Mouse (Mus musculus) right cerebral cortex, postnatal 25 days (tissue): ENCODE measurements at regions not wholly inside any gene's neighbourhood (a gene's known extent, or its start where the extent isn't known, plus 50 kb on each side); places are given as distances from the start of the nearest gene placed in this dataset.

Source experiments
- DNase-seq: peaks from one replicate; pipeline ENCODE4 v3.0.0; 2022

- DNase-seq: no peak
Observed at GRCm38 (mm10) chr1:90514176-90514575, 88.6 kb upstream of the Cops8 start.

- no peak for DNase-seq
Observed at GRCm38 (mm10) chr1:90518584-90519265, 84.1 kb upstream of the Cops8 start.

GRCm38 (mm10) chr1:90519284-90520275, 83.2 kb upstream of the Cops8 start:
- DNase-seq: no peak

- no peak for DNase-seq
Observed at GRCm38 (mm10) chr1:90522294-90522693, 80.5 kb upstream of the Cops8 start.

- no peak for DNase-seq
Observed at GRCm38 (mm10) chr1:90524641-90525220, 78.0 kb upstream of the Cops8 start.

GRCm38 (mm10) chr1:90526311-90526710, 76.5 kb upstream of the Cops8 start:
- no peak for DNase-seq

GRCm38 (mm10) chr1:90527947-90528717, 74.6 kb upstream of the Cops8 start:
- no peak for DNase-seq

GRCm38 (mm10) chr1:90533481-90533880, 69.3 kb upstream of the Cops8 start:
- no peak for DNase-seq

- DNase-seq: no peak
Observed at GRCm38 (mm10) chr1:90536105-90536504, 66.7 kb upstream of the Cops8 start.

GRCm38 (mm10) chr1:90543801-90544795, 58.7 kb upstream of the Cops8 start:
- no peak for DNase-seq

- DNase-seq: no peak
Observed at GRCm38 (mm10) chr1:90544821-90545536, 57.8 kb upstream of the Cops8 start.

GRCm38 (mm10) chr1:90552644-90553043, 50.1 kb upstream of the Cops8 start:
- DNase-seq: no peak
